In the genomic region with DNA sequence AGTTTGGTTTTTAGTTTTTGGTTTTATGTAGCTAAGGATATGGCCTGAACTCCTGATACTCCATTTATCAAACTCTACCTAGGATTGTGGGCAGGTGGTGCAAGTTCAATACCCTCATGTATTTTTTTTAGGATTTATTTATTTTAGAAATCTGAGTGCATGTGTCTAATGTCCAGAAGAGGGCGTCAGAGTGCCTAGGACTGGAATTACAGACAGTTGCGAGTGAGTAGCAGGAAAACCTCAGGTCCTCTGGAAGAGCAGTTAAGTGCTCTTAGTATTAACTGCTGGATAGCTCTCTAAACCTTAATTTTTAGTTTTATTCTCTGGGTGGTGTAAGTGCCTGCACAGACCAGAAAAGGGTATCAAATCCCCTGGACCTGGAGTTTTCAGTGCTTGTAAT, we compare ENCODE assay signal across 10 mouse cellular contexts. TPM values are rescaled to one million over a fixed set of nuclear protein-coding genes. Genes with fewer than 3 reads are reported as not detected.
A peak's percentile ranks its signal among the peaks of the same experiment; 100 is the strongest.
DNase-seq lines count a peak whose midpoint lies in the region; ATAC-seq and TF ChIP-seq lines count a peak whose summit lies in the region.
"Had no signal": no experiment of that assay in that cellular context is flagged by ENCODE, and none has a peak within 500 bp of the region (broad histone marks: within the 10 kb centered on the region; RNA-seq: fewer than 3 reads in every experiment).

No protein-coding gene starts in this region.

- ATAC-seq in kidney, postnatal 0 days (replicated peaks; ENCODE audit: low FRiP score, low read depth): no peak
- peak; percentile 49 for ATAC-seq in CD4-positive, CD25-positive, alpha-beta regulatory T cell, adult 4 months

- H3K4me2 ChIP-seq in kidney, postnatal 0 days (ENCODE audit: low read length): no peak overlapping the region
- H3K4me2 ChIP-seq: forebrain, embryonic 12.5 days; hindbrain, embryonic 15.5 days had no signal

- no peaks in the 10 kb centered on the region for H3K36me3 ChIP-seq in kidney, postnatal 0 days (ENCODE audit: insufficient read depth, low read length)
- H3K36me3 ChIP-seq: hindbrain, embryonic 15.5 days had no signal

- no peaks in the 10 kb centered on the region for H3K4me1 ChIP-seq in kidney, postnatal 0 days (replicated peaks; ENCODE audit: insufficient read depth, low read length)
- H3K4me1 ChIP-seq: forebrain, embryonic 12.5 days; hindbrain, embryonic 15.5 days had no signal

- no peak overlapping the region for H3K27ac ChIP-seq in kidney, postnatal 0 days
- H3K27ac ChIP-seq: forebrain, embryonic 12.5 days; hindbrain, embryonic 15.5 days had no signal

- H3K9me3 ChIP-seq in kidney, postnatal 0 days (replicated peaks; ENCODE audit: low read length): no peaks in the 10 kb centered on the region
- H3K9me3 ChIP-seq: forebrain, embryonic 12.5 days; hindbrain, embryonic 15.5 days had no signal

- no peak overlapping the region for H3K4me3 ChIP-seq in kidney, postnatal 0 days (replicated peaks; ENCODE audit: low read depth, low read length)
- H3K4me3 ChIP-seq: forebrain, embryonic 12.5 days; hindbrain, embryonic 15.5 days had no signal

- TF ChIP-seq CTCF in kidney, postnatal 0 days (IDR thresholded peaks at IDR 0.05; ENCODE audit: low read depth): peak; percentile 59

- WGBS in kidney, postnatal 0 days: 17% methylated on average over 2 of the region's 2 CpGs

- H3K9ac ChIP-seq in kidney, postnatal 0 days (ENCODE audit: low read depth, low read length): no peak overlapping the region
- H3K9ac ChIP-seq: forebrain, embryonic 12.5 days; hindbrain, embryonic 15.5 days had no signal

- DNase-seq in kidney, postnatal 0 days (ENCODE audit: low spot score): peak; percentile 49
- DNase-seq in kidney, postnatal 4 days: no peak
- peak; percentile 31 for DNase-seq in T-cell, adult 2 months (ENCODE audit: low spot score)
- DNase-seq in lung, postnatal 14 days: peak; percentile 26
- DNase-seq in right cerebral cortex, postnatal 25 days: no peak
- no peak for DNase-seq in adrenal gland, postnatal 10 days
- DNase-seq: left cerebral cortex, postnatal 4 days had no signal

- no peaks in the 10 kb centered on the region for H3K27me3 ChIP-seq in kidney, postnatal 0 days (ENCODE audit: insufficient read depth, low read length)
- H3K27me3 ChIP-seq: forebrain, embryonic 12.5 days; hindbrain, embryonic 15.5 days had no signal

RNA-seq across cellular contexts. Expression of gene Kdm7a, which starts 19.4 kb away (rescaled TPM):
- 3.9 and 4.3 TPM in 2 replicates for polyA plus RNA-seq in kidney, postnatal 0 days (2015; fragmentation: Nextera tagmentation; extraction: Ambion mirVana)
- polyA plus RNA-seq in CD4-positive, CD25-positive, alpha-beta regulatory T cell, adult 4 months (2017; shearing (Covaris generic)): 10 to 100 TPM; 10.2 to 13.6 TPM
- total RNA-seq in adrenal gland, postnatal 10 days (2021): 10 to 100 TPM; 16.7 to 17.1 TPM

Comparison
In these comparisons a context has a peak if more than half of its experiments do, and no peak if none do; other contexts are left out.
1. DNase-seq: peak in kidney, postnatal 0 days (single experiment), T-cell, adult 2 months (single experiment) and lung, postnatal 14 days (single experiment); none in kidney, postnatal 4 days (0 of 2), right cerebral cortex, postnatal 25 days (single experiment) and adrenal gland, postnatal 10 days (single experiment).